Mouse (Mus musculus) heart, embryonic 12.5 days (tissue): Measurements from ENCODE around the gene Stx4a. TPM values are rescaled to one million over a fixed set of nuclear protein-coding genes. Genes with fewer than 3 reads are reported as not detected.
"Not testable (repeated sequence)": the region's sequence is repeated elsewhere in the genome, so short reads cannot be mapped to it uniquely, and the experiment has no call there.

ENCODE experiments used
- ATAC-seq: fragments of 200-750 bp; cut with Nextera tagmentation; 2 replicates; pipeline ENCODE4 v1.8.0; 2017; ENCODE audit warnings: moderate TSS enrichment, moderate library complexity; ENCODE audit not compliant: insufficient number of reproducible peaks, low FRiP score
- H3K27ac ChIP-seq: fragments of 300-500 bp; sonication (generic); 2 replicates; pipeline ENCODE4 v1.5.1; 2016; ENCODE audit warnings: mild to moderate bottlenecking, moderate library complexity; ENCODE audit not compliant: poor library complexity, severe bottlenecking
- H3K27me3 ChIP-seq: fragments of 300-500 bp; sonication (generic); replicated peaks from 2 replicates; pipeline ENCODE4 v1.6.1; 2016; ENCODE audit warnings: mild to moderate bottlenecking, moderate library complexity
- H3K36me3 ChIP-seq: fragments of 300-500 bp; sonication (generic); 2 replicates; pipeline ENCODE4 v1.6.1; 2016; ENCODE audit warnings: mild to moderate bottlenecking, moderate library complexity
- H3K4me1 ChIP-seq: fragments of 300-500 bp; sonication (generic); replicated peaks from 2 replicates; pipeline ENCODE4 v1.6.1; 2016; ENCODE audit warnings: mild to moderate bottlenecking
- H3K4me2 ChIP-seq: fragments of 300-500 bp; sonication (generic); 2 replicates; pipeline ENCODE4 v1.6.1; 2016; ENCODE audit warnings: mild to moderate bottlenecking, moderate library complexity
- H3K4me3 ChIP-seq: fragments of 300-500 bp; sonication (generic); 2 replicates; pipeline ENCODE4 v1.5.1; 2016; ENCODE audit warnings: mild to moderate bottlenecking
- H3K9ac ChIP-seq: fragments of 300-500 bp; sonication (generic); 2 replicates; pipeline ENCODE4 v1.6.1; 2016; ENCODE audit warnings: mild to moderate bottlenecking, moderate library complexity
- H3K9me3 ChIP-seq: fragments of 300-500 bp; sonication (generic); replicated peaks from 2 replicates; pipeline ENCODE4 v1.6.1; 2016; ENCODE audit warnings: mild to moderate bottlenecking, moderate library complexity
- WGBS: fragments of 180-500 bp; shearing (Covaris S2); methylation state at CpG from one replicate; pipeline ENCODE4 v1.1.7; 2016; 5-methylcytosine and 5-hydroxymethylcytosine counted together
- polyA plus RNA-seq: library from polyadenylated mRNA; unstranded; fragments of >200 nt; fragmentation: Nextera tagmentation; extraction: Ambion mirVana; gene quantifications from 2 replicates; pipeline ENCODE4 v1.2.1, GENCODE M21; 2016

Stx4a gene
- polyA plus RNA-seq, 1 experiment from 2014 or later: 44.7 TPM

- peaks cover 17% of the 10 kb centered on the region for H3K36me3 ChIP-seq
- not testable (repeated sequence) for H3K4me2 ChIP-seq, H3K4me3 ChIP-seq, ATAC-seq, H3K9me3 ChIP-seq, H3K27me3 ChIP-seq, H3K9ac ChIP-seq, H3K27ac ChIP-seq
- peaks cover 11% of the 10 kb centered on the region for H3K4me1 ChIP-seq
- WGBS: 76% methylated on average over 2 of the region's 2 CpGs
Measured at GRCm38 (mm10) chr7:127840031-127840430, 15.9 kb downstream of the Stx4a start.

DNA sequence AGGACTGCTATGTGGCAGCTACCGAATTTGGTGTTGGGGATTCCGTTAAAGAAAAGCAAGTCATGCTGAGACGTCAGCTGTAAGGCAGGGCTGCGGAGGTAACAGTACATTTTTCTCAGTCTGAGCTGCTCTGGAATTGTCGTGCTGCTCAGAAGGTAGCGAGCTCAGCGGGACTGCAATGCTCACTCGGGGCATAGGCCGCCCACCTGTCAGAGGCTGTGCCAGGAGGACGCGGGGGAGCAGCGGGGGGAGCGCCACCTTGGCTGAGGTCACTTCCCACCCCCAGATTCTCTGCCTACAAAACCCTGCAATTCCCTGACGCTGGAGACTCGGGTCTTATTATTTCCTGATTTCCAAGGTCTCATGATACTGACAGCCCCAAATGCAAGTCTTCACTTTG, 16.8 kb downstream of the Stx4a start:
- H3K9ac ChIP-seq: peak overlapping the region; percentile 89
- peaks cover 23% of the 10 kb centered on the region for H3K36me3 ChIP-seq
- H3K9me3 ChIP-seq: no peaks in the 10 kb centered on the region
- H3K4me1 ChIP-seq: peaks cover 11% of the 10 kb centered on the region
- peak overlapping the region; percentile 89 for H3K4me3 ChIP-seq
- peak overlapping the region; percentile 83 for H3K4me2 ChIP-seq
- peak overlapping the region; percentile 93 for H3K27ac ChIP-seq
- ATAC-seq: peak; percentile 23; the same call in 1 of the 2 replicates
- H3K27me3 ChIP-seq: no peaks in the 10 kb centered on the region
- 3% methylated on average over 15 of the region's 15 CpGs for WGBS

GRCm38 (mm10) chr7:127841340-127842000, 17.4 kb downstream of the Stx4a start:
- peak overlapping the region; percentile 89 for H3K9ac ChIP-seq
- H3K27ac ChIP-seq: peak overlapping the region; percentile 93
- peak overlapping the region; percentile 83 for H3K4me2 ChIP-seq
- peak; percentile 93 for ATAC-seq
- WGBS: under 1% methylated on average over 45 of the region's 46 CpGs
- peak overlapping the region; percentile 89 for H3K4me3 ChIP-seq
- H3K36me3 ChIP-seq: peaks cover 28% of the 10 kb centered on the region
- peaks cover 11% of the 10 kb centered on the region for H3K4me1 ChIP-seq
- no peaks in the 10 kb centered on the region for H3K9me3 ChIP-seq
- H3K27me3 ChIP-seq: no peaks in the 10 kb centered on the region

GRCm38 (mm10) chr7:127842001-127842718, 18.1 kb downstream of the Stx4a start:
- Histone ChIP-seq H3K27me3 (no peaks in the 10 kb centered on the region), H3K27ac (peak overlapping the region; percentile 93), H3K36me3 (peaks cover 35% of the 10 kb centered on the region), H3K4me3 (peak overlapping the region; percentile 89), H3K9ac (peak overlapping the region; percentile 89), H3K9me3 (no peaks in the 10 kb centered on the region), H3K4me1 (peaks cover 11% of the 10 kb centered on the region), H3K4me2 (peak overlapping the region; percentile 83)
- ATAC-seq: peak; percentile 66
- under 1% methylated on average over 40 of the region's 40 CpGs for WGBS

DNA sequence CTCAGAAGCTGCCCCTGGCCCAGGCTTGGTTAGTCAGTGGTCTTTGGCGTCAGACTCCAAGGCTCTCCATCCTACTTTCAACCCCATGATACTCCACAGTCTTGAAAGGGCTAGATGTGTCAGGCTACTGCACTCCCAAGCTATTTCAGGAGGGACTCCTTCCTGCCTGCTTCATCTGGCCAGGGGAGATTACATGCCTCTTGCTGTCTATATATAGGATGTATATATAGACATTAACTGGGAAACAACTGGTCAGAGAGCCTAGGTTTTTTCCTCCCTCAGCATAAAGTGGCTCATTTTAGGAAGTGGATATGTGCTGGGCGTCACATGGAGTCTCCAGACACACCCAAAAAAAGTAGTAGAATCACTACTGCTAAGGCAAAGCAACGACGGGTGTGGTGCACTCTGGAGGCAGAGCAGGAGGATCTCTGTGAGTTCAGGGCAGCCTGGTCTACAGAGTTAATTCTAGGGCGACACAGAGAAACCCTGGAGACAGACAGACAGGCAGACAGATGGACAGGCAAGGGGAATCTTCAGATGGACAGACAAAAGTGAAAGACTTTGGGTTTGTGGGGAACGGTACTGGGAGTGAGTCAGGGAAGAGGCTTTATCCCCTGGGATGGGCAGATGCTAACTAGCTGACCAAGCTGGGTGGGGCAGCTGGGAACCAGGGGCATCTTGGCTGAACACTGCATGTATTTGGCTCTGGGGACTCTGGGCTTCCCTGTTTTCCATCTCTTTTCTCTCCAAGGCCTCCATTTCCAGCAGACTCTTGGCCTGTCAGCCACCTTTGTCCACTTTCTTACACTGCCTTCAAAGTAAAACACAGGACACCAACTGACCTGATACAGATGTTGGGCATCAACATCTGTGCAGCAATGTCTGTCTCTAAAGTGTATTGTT, 26.1 kb downstream of the Stx4a start:
- H3K4me1 ChIP-seq: 0 out of 2 replicates have a peak, but pooled peaks cover 4% of the 10 kb centered on the region
- peaks cover 34% of the 10 kb centered on the region for H3K36me3 ChIP-seq
- no peaks in the 10 kb centered on the region for H3K27me3 ChIP-seq
- 65% methylated on average over 6 of the region's 6 CpGs for WGBS
- no peaks in the 10 kb centered on the region for H3K9me3 ChIP-seq
- no peak for ATAC-seq
- no peak overlapping the region for H3K27ac ChIP-seq
- no peak overlapping the region for H3K4me3 ChIP-seq
- no peak overlapping the region for H3K9ac ChIP-seq
- no peak overlapping the region for H3K4me2 ChIP-seq

DNA sequence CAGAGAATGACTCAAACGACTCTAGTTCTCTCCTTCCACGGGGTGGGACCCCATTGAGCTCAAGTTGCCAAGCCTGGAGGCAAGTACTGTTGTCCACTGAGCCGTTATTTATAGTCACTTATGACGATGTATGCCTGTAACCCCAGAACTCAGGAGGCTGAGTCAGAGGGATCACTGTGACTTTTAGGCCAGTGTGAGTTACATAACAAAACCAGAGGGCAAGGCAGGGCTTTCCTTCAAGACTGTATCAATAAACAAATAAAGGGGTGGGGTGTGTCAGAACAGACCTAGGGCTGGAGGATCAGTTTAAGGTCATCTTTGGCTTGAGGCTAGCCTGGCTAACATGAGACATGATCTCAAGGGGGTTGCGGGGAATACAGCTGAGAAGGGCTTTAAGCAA, 26.8 kb downstream of the Stx4a start:
- Histone ChIP-seq H3K9me3 (no peaks in the 10 kb centered on the region), H3K4me3 (no peak overlapping the region), H3K27ac (no peak overlapping the region), H3K9ac (no peak overlapping the region), H3K36me3 (peaks cover 28% of the 10 kb centered on the region), H3K4me1 (0 out of 2 replicates have a peak, but pooled peaks cover 4% of the 10 kb centered on the region), H3K4me2 (no peak overlapping the region), H3K27me3 (no peaks in the 10 kb centered on the region)
- 58% methylated on average over 5 of the region's 5 CpGs for WGBS
- ATAC-seq: no peak

- H3K9ac ChIP-seq: no peak overlapping the region
- no peak overlapping the region for H3K4me3 ChIP-seq
- H3K9me3 ChIP-seq: no peaks in the 10 kb centered on the region
- no peaks in the 10 kb centered on the region for H3K27me3 ChIP-seq
- WGBS: 80% methylated on average over 6 of the region's 6 CpGs
- no peak overlapping the region for H3K4me2 ChIP-seq
- H3K4me1 ChIP-seq: no peaks in the 10 kb centered on the region
- no peak overlapping the region for H3K27ac ChIP-seq
- no peak for ATAC-seq
- H3K36me3 ChIP-seq: no peaks in the 10 kb centered on the region
Measured at GRCm38 (mm10) chr7:127858258-127858657, 34.2 kb downstream of the Stx4a start.

DNA sequence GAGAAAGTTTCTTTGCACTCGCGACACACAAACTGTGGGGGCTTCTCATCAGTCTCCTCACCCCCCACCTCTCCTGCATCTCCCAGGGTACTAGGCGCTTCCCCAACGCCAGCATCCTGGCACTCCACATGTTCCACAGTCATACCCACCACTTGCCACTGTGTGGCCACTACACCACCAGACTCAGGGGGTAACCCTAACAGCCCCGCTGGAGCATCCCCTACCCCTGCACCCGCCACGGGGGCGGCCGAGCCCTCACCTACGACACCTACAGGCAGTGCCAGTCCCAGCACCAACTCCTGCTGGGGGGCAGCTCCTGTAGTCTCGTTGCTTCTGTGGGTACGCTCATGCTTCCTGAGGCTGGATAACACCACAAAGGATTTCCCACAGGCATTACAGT, 42.3 kb downstream of the Stx4a start:
- WGBS: 95% methylated on average over 12 of the region's 12 CpGs
- H3K36me3 ChIP-seq: peaks cover 47% of the 10 kb centered on the region

GRCm38 (mm10) chr7:127867641-127868040, 43.5 kb downstream of the Stx4a start:
- H3K4me1 ChIP-seq: 0 out of 2 replicates have a peak, but pooled peaks cover 5% of the 10 kb centered on the region
- no peak for ATAC-seq
- no peak overlapping the region for H3K4me3 ChIP-seq
- H3K9me3 ChIP-seq: no peaks in the 10 kb centered on the region
- H3K36me3 ChIP-seq: peaks cover 56% of the 10 kb centered on the region
- WGBS: 96% methylated on average over 18 of the region's 18 CpGs
- H3K27me3 ChIP-seq: no peaks in the 10 kb centered on the region
- H3K4me2 ChIP-seq: no peak overlapping the region
- H3K27ac ChIP-seq: no peak overlapping the region
- no peak overlapping the region for H3K9ac ChIP-seq

More for the DNA sequence above, 42.3 kb downstream of the Stx4a start:
- Histone ChIP-seq H3K9ac (no peak overlapping the region), H3K9me3 (no peaks in the 10 kb centered on the region), H3K27me3 (no peaks in the 10 kb centered on the region), H3K4me3 (no peak overlapping the region), H3K4me2 (no peak overlapping the region), H3K4me1 (0 out of 2 replicates have a peak, but pooled peaks cover 5% of the 10 kb centered on the region), H3K27ac (no peak overlapping the region)
- ATAC-seq: no peak

DNA sequence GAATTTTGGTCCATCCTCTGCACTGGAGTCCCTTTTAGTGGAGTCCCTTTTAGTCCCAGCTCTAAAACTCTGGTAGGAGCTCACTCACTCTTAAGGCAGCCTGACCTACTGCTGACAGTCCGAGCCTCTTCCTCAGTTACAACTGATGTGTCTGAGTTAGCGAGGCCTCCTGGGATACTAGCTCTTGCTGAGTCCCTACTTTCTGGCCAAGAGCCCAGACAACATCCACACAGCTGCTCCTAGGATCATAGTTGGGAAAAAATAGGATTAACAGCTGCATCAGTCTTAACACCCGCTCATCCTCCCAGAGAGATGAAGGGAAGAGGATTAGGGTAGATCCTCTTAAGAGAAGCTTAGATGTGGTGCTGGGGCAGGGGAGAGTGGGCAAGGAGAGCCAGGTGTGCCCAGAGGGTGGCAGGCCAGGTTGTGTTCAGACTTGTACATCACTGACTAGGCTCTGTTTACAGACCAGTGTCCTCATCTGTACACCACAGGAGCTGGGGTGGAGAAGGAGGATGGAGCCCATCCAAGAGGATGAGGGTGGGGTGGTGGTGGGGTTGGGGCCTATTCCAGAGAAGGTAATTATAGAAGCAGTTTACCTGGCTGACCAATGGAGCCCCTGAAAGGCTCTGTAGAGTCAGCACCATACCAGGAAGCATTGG, 45.2 kb downstream of the Stx4a start:
- 78% methylated on average over 3 of the region's 3 CpGs for WGBS
- Histone ChIP-seq H3K9me3 (no peaks in the 10 kb centered on the region), H3K4me3 (no peak overlapping the region), H3K9ac (peak overlapping the region; percentile 2; the same call in 1 of the 2 replicates), H3K4me1 (peaks cover 13% of the 10 kb centered on the region), H3K27me3 (no peaks in the 10 kb centered on the region), H3K36me3 (peaks cover 57% of the 10 kb centered on the region), H3K27ac (no peak overlapping the region), H3K4me2 (no peak overlapping the region)
- no peak for ATAC-seq
